Mouse (Mus musculus): ENCODE results near the gene Gsap.

- TF ChIP-seq NANOG (IDR thresholded peaks at IDR 0.05; ENCODE audit: borderline replicate concordance, low read length) (no peak), CTCF (conservative IDR thresholded peaks at IDR 0.05; ENCODE audit: low read length) (no peak), POU5F1 (IDR thresholded peaks at IDR 0.05; ENCODE audit: borderline replicate concordance, low read length) (no peak)
Observed at GRCm38 (mm10) chr5:21255551-21256132, 69.6 kb downstream of the Gsap start.
